Mouse (Mus musculus) c-Kit-negative CD71-positive TER-119-positive erythroid progenitor cells, embryonic 14.5 days (primary cell): ENCODE results near the gene Ndufs8.

Experiments used
- DNase-seq: peaks from one replicate; pipeline ENCODE4 v3.0.0-alpha.2; 2013; ENCODE audit warnings: low read depth, low spot score

The Ndufs8 gene

DNA sequence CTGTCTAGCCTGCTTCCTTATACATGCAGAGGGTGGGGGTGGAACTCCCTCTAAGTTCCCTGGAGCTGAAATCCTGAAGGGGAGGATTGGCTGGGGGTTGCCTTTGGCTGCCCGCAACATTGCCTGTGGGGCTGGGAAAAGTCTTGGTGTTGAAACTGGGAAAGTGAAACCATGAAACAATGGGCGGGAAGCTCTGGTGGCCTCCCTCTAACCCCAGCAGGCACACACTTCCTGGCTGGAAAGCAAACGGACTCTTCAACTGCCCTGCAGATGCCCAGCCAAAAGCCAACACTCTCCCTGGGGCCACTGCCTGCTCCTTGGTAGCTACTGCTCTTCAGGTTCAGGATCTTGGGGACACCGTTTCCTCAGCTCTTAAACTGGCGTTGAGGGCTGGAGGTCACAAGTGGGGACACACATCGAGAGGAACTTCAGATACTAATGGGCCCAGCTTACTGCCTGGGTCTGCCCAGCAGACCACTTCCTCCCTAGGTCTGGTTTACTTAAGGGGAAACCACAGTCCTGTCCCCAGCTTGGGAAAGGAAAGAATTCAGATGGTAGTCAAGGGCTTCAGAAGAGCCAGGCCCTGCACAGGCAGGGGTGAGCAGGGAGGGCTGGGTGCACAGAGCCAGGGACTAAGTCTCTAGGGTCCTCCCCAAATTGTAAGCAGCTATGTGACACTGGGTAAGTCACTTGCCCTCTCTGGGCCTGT is 7.2 kb downstream of the Ndufs8 start:
- DNase-seq, result no peak

DNA sequence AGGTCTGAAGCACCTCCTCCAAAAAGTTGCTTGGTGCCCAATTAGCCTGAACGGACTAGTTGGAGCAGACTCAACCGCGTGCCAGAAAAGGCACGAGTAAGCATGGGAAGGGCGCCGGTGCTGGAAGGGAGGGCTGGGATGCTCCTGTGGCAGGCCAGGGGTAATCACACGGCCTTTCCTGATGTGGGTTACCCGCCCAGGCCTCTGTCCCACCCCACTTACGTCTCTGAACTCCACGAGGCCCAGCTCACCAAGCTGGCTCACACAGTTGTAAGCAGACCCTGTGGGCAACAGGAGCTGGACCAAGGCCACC is 8.3 kb downstream of the Ndufs8 start:
- DNase-seq, result no peak

DNA sequence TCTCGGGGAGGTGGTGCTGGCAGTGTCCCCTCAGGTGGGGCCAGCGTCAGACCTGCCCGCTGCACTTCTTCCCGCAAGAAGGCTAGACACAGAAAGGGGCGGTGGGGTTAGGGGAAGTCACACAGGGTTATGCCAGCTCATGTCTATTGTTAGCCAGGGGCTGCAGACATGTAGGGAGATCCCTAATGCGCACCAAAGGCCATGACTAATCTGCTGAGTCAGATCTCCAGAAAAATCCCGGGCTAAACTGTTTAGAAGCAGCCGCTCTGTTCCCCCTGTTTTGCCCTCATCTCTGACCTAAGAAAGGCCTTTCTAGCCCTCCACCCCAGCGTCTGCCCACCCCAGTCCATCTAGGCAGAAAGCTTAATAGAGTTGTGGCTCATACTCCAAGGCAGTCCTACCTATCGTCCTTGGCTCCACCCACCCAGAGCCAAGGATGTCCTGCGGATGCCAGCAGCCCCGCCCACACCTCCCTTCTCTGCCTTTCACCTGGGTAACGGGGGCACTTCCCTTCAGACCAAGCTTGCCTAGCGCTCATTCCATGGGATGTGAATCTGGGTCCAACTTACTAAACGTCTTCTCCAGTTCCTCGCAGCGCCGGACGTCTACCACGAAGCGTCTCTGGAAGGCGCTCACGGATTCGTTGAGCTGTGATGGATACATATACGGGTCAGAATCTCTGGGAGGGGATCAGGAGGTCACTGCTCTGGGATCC is 8.8 kb downstream of the Ndufs8 start:
- no peak for DNase-seq

DNA sequence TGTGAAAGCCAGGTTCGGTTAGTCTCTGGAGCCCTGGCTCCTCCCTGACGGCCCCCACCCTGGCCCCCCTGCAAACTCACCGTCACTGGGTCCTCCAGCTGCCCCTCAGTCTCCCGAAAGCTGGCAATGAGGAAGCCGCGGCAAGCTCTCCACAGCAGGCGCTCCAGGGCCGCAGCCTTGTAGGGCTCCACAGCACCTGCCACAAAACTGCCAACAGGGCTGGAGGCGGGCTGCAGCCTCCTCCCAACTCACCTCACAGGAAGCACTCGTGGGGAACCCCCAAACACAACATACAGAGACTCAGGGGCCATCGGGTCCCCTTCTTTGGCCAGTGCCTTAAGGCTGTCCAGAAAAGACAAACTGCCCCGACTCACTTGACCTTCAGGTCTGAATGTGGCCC is 9.6 kb downstream of the Ndufs8 start:
- no peak for DNase-seq

DNA sequence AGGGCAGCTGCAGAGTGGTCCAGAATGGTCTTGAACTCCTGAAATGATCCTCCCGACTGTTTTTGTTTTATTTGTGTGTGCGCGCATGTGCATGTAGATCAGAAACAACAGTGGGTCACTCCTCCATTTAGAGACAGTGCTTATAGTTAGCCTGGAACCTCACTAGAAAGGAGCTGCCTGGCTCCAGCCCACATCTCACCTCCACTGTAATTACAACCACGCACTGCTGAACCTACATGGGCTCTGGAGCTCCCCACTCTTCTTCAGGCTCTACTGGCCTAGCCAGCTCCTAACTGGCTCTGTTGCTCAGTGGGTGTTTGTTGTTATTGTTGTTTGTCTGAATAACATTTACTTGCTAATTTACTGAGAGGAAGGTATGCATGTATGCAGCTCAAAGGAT is 13.0 kb downstream of the Ndufs8 start:
- DNase-seq, result no peak

DNA sequence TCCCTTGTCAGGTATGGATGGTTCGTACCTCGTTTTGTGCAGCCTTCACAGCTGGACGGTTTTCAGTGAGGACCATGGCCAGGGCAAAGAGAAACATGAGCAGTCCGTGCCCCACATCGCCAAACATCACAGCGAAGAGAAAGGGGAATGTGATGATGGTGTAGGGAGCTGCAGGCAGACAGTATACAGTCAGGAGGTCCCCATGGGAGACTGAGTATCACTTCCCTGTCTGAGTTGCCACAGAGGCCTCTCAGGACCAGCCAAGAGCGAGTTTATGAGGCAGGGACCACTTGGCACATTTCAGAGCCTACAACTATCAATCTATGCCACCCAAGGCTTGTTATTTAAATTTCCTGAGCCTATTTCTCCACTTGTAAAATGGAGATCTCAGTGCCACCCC is 13.6 kb downstream of the Ndufs8 start:
- DNase-seq, result no peak

DNA sequence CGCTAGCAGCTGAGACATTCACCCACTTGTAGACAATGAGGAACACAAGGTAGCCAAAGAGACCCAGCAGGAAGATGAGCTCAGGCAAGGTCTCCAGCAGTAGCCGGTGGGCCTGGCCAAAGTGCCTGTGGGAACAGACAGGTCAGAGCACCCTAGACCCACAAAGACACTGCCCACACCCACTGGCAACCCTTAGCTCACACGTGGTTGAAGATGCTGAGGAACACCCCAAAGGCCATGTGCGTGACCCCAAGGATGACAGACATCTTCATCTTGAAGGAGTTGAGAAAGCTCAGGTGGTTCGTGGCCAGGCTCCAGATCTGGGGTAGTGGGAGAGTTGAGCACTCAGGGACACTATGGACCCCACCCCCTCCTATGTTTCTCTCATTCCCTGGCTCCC is 15.0 kb downstream of the Ndufs8 start:
- no peak for DNase-seq

DNA sequence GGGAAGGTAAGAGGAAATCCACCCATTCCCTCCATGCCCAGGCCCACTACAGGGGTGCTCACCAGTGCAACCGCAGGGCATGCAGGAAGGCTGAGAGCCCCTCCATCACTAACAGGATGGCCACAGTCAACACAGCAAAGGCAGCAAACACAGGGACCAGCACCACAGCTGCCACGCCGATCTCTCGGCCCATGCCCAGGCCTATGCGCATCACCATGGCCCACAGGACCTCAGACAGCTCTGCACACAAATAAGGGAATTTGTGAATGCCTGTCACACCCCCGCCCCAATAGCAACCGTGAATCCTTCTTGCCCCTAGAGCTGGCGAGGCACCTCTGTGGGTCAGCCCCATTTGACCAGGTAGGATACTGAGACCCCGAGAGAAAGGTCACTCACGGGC is 16.4 kb downstream of the Ndufs8 start:
- DNase-seq, result no peak

DNA sequence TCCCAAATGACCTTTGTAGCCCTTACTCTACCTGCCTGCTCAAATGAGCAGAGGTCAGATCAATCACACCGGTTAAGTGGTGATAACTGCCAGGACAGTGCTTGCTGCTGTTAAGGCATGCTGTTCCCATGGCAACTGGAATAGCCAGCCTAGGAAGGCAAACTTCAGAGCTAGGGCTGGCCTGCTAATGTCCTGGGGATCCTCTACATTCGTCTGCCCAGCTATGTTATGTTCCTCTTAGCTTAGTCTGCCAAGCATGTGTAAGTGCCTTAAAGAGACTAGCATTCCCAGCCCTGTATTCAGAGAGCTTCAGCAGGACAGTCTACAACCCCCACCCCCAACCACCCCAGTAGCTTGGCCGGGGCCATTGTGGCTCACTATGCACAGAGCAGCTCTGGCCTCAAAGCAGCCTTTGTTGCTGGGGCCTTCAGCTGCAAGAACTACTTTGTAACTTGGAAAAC is 17.4 kb downstream of the Ndufs8 start:
- DNase-seq, result no peak

DNA sequence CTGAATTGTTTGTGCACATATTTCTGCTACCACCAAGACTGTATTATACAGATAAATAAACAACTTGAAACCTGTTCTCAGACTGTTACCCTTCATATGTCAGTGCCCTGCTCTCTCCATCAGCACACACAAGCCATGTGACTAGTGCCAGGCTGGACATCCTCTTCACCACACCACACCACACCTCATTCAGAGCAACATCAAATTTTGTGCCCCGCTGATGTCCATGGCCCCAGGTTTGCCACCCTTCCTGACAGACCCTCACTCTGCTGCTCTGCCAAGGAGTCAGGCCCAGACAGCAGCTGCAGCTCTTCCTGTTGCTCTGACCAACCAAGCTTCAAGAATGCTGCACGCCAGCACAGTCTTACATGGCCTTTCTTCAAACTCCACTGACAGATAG is 18.3 kb downstream of the Ndufs8 start:
- DNase-seq, result no peak

DNA sequence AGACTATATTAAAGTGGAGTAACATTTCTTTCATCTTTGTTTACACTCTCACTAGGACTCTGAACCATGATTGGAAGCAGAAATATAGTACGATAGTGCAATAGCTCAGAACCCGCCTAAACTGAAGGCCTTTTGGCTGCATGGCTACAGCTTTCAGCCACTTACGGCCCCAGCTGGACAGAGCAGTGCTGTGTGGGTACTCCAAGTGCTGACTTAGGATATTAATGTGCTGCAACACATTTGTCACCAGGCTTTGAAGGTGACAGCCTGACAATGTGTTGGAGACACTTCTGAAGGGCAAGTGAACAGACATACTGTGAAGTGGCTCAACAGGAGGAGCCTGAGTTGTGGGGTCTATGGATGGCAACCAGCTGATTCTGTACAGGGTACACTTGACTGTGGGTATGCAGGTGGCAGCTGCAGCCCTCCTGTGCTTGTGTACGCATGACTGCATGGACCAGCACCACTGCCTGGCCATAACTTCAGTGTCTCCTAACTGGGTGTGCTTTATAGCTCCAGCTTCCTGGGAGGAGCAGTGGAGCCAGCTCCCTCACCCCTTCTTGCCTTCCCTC is 18.9 kb downstream of the Ndufs8 start:
- DNase-seq, result no peak

DNA sequence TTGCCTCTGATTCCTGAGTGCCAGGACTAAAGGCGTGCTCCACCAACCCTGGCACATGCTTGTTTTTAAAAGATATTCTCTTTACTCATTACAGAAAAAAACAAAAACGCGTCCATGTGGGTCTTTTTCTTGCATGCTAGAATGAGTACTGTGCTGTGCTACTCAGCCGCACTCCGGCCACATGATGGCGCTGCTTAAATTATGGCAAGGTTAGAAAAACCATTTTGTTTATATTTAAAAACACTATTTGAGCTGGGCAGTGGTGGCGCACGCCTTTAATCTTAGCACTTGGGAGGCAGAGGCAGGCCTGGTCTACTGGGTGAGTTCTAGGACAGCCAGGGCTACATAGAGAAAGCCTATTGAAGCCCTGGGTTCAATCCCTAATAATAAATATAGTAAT is 22.4 kb downstream of the Ndufs8 start:
- no peak for DNase-seq

DNA sequence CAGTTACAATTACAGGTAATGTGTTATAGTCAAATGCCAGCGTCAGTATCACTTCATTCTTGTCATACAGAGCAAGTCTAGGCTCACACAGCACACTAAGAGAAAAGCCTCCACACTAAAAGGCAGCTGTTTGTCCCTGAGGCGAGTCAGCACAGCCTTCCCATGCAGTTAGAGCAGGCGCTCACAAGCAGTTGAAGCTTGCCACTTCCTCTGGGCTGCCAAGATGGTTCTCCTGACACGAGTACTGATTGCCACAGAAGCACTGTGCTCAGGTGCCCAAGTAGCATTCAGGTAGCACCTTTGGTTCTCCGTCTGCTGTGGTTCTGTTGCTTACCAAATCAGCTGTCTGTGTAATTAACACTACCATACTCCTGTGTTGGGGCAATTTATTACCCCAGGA is 23.5 kb downstream of the Ndufs8 start:
- no peak for DNase-seq

DNA sequence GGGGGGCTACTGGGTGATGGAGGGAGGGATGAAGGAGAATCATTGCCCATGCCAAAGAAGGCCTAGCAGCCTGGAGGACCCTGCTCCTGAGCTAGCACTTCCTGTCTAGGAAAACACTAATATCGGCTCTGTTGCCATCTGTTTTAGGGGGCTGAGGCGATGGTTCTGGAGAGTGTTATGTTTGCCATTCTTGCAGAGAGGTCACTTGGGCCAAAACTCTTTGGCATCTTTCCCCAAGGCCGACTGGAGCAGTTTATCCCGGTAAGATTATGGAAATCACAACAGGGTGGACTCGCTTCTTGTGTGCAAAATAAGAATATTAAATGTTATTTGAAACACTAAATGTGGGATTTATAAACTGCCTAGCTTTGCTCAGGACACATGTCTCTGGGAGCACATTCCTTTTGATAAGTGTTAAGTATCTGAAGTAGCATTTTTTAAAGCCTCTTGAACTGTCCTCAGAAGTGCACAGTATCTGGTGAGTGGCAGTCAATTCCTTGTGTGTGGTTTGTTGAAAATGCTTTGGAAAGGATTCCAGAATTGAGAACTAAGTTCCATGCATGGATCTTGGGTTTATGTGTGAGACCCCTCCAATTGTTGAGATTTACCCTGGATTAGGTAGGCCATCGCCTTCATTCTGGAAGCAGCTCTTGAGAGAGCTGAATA is 28.1 kb downstream of the Ndufs8 start:
- no peak for DNase-seq

DNA sequence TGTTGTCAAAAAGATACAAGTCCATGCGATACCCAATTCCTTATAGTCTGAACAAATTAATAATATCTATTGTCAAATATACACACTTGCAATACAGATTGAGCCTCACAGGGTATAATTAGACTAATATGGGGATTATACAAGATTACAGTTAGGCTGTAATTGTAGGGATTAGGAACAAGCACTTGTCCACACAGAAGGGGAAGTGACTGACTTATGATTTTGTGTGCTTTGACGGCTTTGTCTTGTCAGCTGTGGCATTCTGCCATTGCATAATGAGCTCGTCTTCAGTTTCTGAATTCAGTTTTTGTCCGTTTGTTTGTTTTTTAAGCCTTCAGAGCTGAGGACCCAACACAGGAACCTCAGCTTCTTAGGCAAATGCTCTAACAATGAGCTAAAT is 30.4 kb downstream of the Ndufs8 start:
- DNase-seq, result no peak

DNA sequence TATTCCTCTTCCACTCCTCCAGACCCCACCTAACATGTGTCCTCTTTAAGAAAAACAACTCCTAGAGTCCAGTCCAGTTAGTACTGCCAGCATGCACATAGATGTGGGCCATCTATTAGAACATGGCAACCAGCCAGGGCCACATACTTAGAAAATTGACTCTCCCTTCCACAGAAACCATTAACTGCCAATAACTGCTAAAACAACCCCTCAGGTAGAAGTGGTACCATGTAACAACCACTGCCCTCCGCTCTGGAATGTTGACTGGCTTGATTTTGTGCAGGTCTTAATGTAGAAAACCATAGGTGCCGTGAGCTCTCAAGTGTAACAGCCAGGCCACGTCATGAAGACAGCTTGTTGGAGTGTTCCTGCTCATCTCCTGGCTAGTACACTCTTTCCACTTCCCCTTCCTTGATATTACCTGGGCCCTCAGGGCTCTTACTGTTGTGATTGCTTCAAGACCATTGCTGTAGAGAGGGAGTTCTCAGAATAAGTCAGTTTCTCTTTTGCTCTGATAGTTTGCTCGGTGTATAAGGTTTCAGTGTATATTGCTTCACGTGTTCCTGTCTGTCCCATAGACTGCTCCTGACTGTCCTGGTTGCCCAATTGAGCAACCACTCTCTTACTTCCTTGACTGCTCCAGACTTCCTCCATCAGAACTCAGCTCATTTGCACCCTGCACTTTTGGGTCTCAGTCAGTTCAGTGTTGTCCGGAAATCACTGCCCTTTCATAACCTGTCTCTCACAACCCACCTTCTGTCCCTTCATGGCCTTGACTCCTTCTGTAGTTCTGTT is 32.3 kb downstream of the Ndufs8 start:
- no peak for DNase-seq

DNA sequence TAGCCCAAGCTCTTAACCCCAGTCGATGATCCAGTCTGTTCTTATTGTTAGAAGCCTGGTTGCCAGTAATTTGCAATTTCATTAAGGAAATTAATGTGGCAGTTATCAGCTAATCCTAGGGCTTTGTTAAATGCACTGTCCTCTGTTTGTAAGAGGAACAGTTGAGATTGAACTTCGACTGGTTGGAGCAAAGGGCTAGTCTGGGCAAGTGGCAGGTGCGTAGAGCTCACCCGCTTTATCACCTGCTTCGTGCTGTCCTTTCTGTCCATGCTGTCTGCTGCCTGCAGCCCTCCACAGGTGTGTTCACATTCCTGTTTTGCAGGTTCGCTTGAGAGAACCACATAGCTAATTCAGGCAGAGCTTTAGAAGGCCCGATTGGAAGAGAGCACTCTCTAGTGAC is 37.5 kb downstream of the Ndufs8 start:
- no peak for DNase-seq

DNA sequence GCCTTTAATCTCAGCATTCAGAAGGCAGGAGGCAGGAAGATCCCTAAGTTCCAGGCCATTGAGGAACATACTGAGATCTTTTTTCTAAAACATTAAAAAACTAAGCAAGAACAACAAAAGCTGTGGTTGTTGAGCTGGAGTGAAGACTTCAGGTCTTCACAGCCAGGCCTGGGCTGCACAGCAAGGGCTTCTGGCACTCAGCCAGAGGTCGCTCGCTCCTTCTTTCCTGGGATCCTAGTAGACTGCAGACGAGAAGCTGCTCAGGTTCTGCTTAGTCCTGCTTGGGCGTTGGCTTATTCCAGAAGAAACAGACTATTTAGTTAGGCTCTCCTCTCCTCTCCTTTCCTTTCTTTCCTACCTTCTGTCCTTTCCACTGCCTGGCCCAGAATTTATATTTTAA is 40.2 kb downstream of the Ndufs8 start:
- no peak for DNase-seq

DNA sequence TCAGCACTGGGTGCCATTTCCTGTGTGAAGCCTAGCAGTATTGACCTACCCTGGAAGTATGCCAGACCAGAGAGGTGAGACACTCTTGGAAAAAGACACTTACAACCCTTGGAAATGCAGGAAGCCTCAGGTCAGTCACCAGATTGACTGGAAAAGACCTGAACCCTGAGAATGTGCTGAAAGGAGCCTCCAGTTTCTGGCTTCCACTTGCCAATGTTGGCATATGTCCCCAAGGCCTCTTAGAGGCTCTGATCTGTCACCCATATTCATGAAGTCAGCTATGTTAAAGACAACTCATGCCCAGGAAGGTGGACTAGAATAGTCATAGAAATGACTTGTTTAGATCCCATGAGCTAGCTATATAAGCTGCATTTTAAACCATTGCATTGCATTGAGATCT is 41.1 kb downstream of the Ndufs8 start:
- DNase-seq, result no peak

DNA sequence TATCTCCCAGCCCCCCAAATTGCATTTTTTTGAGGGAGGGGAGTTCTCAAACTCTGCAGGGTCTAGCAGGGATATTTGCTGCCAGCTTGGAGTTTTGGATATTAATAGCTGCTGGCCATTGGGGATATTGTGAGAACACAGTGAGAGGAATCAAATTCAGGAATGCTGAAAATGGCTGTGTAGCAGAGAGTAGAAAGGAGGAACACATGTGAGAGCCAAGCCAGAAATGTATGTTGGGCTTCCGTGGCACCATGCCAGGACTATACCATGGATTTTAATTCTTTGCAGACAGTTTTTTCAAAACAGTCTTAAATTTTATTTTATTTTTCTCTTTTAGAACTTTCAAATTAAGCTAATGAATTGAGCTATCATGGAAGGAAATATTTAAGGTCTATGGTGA is 44.3 kb downstream of the Ndufs8 start:
- DNase-seq, result no peak

DNA sequence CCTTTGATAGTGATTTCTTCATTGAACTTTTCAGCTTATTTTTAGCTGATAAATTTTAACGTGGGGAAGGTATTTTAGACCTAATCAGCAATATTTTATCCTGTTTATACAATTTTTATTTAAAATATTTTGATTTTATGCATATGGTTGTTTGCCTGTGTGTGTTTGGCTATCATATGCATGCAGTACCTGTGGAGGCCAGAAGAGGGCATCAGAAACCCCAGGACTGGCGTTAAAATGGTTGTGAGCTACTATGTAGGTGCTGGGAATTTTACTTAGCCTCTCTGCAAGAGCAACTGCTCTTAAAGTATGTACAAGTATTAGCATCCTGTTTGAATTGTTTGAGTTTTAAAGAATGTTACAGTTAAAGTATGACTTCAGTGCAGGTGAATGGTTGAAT is 47.6 kb downstream of the Ndufs8 start:
- no peak for DNase-seq

DNA sequence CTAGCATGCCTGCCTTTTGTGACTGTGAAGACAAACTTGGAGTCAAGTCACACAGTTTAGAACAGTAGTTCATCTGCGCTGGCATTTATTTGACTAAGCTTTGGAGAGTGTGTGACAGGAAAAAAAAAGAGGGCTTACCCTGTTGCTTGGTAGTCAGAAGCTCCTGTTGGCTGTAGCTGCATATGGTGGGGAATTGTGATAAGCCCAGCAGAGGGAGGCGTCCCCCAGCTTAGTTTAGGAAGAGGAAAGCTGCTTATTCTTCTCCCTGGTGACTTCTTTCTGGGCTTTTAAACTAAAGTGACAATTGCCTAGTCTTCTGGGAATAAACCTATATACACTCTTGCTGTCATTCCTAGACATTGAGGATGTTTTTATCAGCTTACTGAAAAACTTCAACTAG is 49.9 kb downstream of the Ndufs8 start:
- no peak for DNase-seq
